Mouse (Mus musculus) ovary, postnatal 10 days (tissue): Measurements from ENCODE around the gene Tgm2.

Experiments used
- DNase-seq: peaks from one replicate; pipeline ENCODE4 v3.0.0; 2022; ENCODE audit warnings: low spot score

Tgm2 gene

GRCm38 (mm10) chr2:158068444-158068971, 77.7 kb downstream of the Tgm2 start:
- no peak for DNase-seq

GRCm38 (mm10) chr2:158067260-158067824, 78.9 kb downstream of the Tgm2 start:
- no peak for DNase-seq

- no peak for DNase-seq
Measured at GRCm38 (mm10) chr2:158066456-158066855, 79.8 kb downstream of the Tgm2 start.
